Mouse (Mus musculus) neural tube, embryonic 14.5 days (tissue): ENCODE results near the gene G6pdx. TPM values are rescaled to one million over a fixed set of nuclear protein-coding genes. Genes with fewer than 3 reads are reported as not detected.
A peak's percentile ranks its signal among the peaks of the same experiment; 100 is the strongest.

Source experiments
- ATAC-seq: fragments of 200-750 bp; cut with Nextera tagmentation; 2 replicates; pipeline ENCODE4 v1.8.0; 2017; ENCODE audit warnings: low read depth, mild to moderate bottlenecking, moderate TSS enrichment, moderate library complexity
- H3K27ac ChIP-seq: fragments of 300-500 bp; sonication (generic); 2 replicates; pipeline ENCODE4 v1.5.1; 2014; ENCODE audit warnings: low read depth, mild to moderate bottlenecking, control low read depth, low read length, moderate library complexity, mixed read lengths
- H3K27me3 ChIP-seq: fragments of 300-500 bp; sonication (generic); 2 replicates; pipeline ENCODE4 v1.6.1; 2014; ENCODE audit warnings: low read length; ENCODE audit not compliant: control insufficient read depth, insufficient read depth
- H3K36me3 ChIP-seq: fragments of 300-500 bp; sonication (generic); 2 replicates; pipeline ENCODE4 v1.6.1; 2014; ENCODE audit warnings: low read length, mixed read lengths; ENCODE audit not compliant: control insufficient read depth, insufficient read depth
- H3K4me1 ChIP-seq: fragments of 300-500 bp; sonication (generic); 2 replicates; pipeline ENCODE4 v1.6.1; 2014; ENCODE audit warnings: low read length; ENCODE audit not compliant: control insufficient read depth, insufficient read depth
- H3K4me2 ChIP-seq: fragments of 300-500 bp; sonication (generic); 2 replicates; pipeline ENCODE4 v1.6.1; 2014; ENCODE audit warnings: mild to moderate bottlenecking, low read depth, low read length, control low read depth
- H3K4me3 ChIP-seq: fragments of 300-500 bp; sonication (generic); 2 replicates; pipeline ENCODE4 v1.5.1; 2014; ENCODE audit warnings: low read depth, low read length, control low read depth, mixed read lengths
- H3K9ac ChIP-seq: fragments of 300-500 bp; sonication (generic); replicated peaks from 2 replicates; pipeline ENCODE4 v1.6.1; 2014; ENCODE audit warnings: low read depth, mild to moderate bottlenecking, control low read depth, low read length, mixed read lengths
- H3K9me3 ChIP-seq: fragments of 300-500 bp; sonication (generic); 2 replicates; pipeline ENCODE4 v1.6.1; 2016; ENCODE audit warnings: low read length; ENCODE audit not compliant: control insufficient read depth
- WGBS: fragments of 180-500 bp; shearing (Covaris S2); extraction: QIAGEN DNeasy Blood & Tissue Kit; methylation state at CpG from one replicate; pipeline ENCODE4 v1.1.7; 2014; 5-methylcytosine and 5-hydroxymethylcytosine counted together
- polyA plus RNA-seq: library from polyadenylated mRNA; unstranded; fragments of >200 nt; fragmentation: Nextera tagmentation; extraction: Ambion mirVana; gene quantifications from 2 replicates; pipeline ENCODE4 v1.2.1, GENCODE M21; 2014

Gene G6pdx
- polyA plus RNA-seq, 1 experiment from 2014 or later = 57.2 TPM

GRCm38 (mm10) chrX:74424443-74424842 lies 4.6 kb downstream of the G6pdx start:
- no peak overlapping the region for H3K9ac ChIP-seq
- no peak overlapping the region for H3K4me2 ChIP-seq
- no peak overlapping the region for H3K27ac ChIP-seq
- no peaks in the 10 kb centered on the region for H3K36me3 ChIP-seq
- H3K4me3 ChIP-seq = no peak overlapping the region
- 0 out of 2 replicates have a peak, but pooled peaks cover 4% of the 10 kb centered on the region for H3K4me1 ChIP-seq
- H3K27me3 ChIP-seq = no peaks in the 10 kb centered on the region
- no peaks in the 10 kb centered on the region for H3K9me3 ChIP-seq
- ATAC-seq = no peak

GRCm38 (mm10) chrX:74413377-74413776 lies 15.6 kb downstream of the G6pdx start:
- no peaks in the 10 kb centered on the region for H3K9me3 ChIP-seq
- no peaks in the 10 kb centered on the region for H3K36me3 ChIP-seq
- no peaks in the 10 kb centered on the region for H3K27me3 ChIP-seq
- no peak overlapping the region for H3K27ac ChIP-seq
- no peak overlapping the region for H3K4me3 ChIP-seq
- no peak overlapping the region for H3K9ac ChIP-seq
- no peaks in the 10 kb centered on the region for H3K4me1 ChIP-seq
- no peak overlapping the region for H3K4me2 ChIP-seq
- peak; percentile 84 for ATAC-seq

GRCm38 (mm10) chrX:74408340-74408739 lies 20.7 kb downstream of the G6pdx start:
- no peak overlapping the region for H3K4me2 ChIP-seq
- no peaks in the 10 kb centered on the region for H3K36me3 ChIP-seq
- 52% methylated on average over 2 of the region's 2 CpGs for WGBS
- H3K27me3 ChIP-seq = no peaks in the 10 kb centered on the region
- H3K4me1 ChIP-seq = no peaks in the 10 kb centered on the region
- no peak overlapping the region for H3K9ac ChIP-seq
- H3K9me3 ChIP-seq = no peaks in the 10 kb centered on the region
- no peak for ATAC-seq
- no peak overlapping the region for H3K27ac ChIP-seq
- H3K4me3 ChIP-seq = no peak overlapping the region

- H3K36me3 ChIP-seq = no peaks in the 10 kb centered on the region
- ATAC-seq = no peak
- WGBS = 80% methylated on average over 3 of the region's 3 CpGs
- no peak overlapping the region for H3K4me3 ChIP-seq
- no peaks in the 10 kb centered on the region for H3K27me3 ChIP-seq
- no peak overlapping the region for H3K4me2 ChIP-seq
- no peak overlapping the region for H3K27ac ChIP-seq
- H3K9me3 ChIP-seq = no peaks in the 10 kb centered on the region
- no peaks in the 10 kb centered on the region for H3K4me1 ChIP-seq
- no peak overlapping the region for H3K9ac ChIP-seq
These were observed 28.9 kb downstream of the G6pdx start for GRCm38 (mm10) chrX:74400136-74400535.

- peak within 1 kb of the TSS; percentile 62 for H3K4me2 ChIP-seq
- H3K27me3 ChIP-seq = no peaks in the 10 kb centered on the region
- peak within 1 kb of the TSS; percentile 54 for H3K9ac ChIP-seq
- peak within 1 kb of the TSS; percentile 83 for H3K27ac ChIP-seq
- peak; percentile 100 for ATAC-seq
- H3K9me3 ChIP-seq = no peaks in the 10 kb centered on the region
- peak within 1 kb of the TSS; percentile 44 for H3K4me3 ChIP-seq
- peaks cover 3% of the 10 kb centered on the region; the same call in 1 of the 2 replicates for H3K4me1 ChIP-seq
- no peaks in the 10 kb centered on the region for H3K36me3 ChIP-seq
- WGBS = 19% methylated on average over 29 of the region's 30 CpGs
These were observed 36.2 kb downstream of the G6pdx start, which contains the start of the genes Fam3a and Ikbkg for GRCm38 (mm10) chrX:74392535-74393443. Gene Fam3a (minus strand): TSS chrX:74393272. Gene Ikbkg (plus strand): TSS chrX:74393290.

- H3K27ac ChIP-seq = no peak overlapping the region
- H3K9me3 ChIP-seq = no peaks in the 10 kb centered on the region
- no peak for ATAC-seq
- no peak overlapping the region for H3K4me3 ChIP-seq
- no peaks in the 10 kb centered on the region for H3K27me3 ChIP-seq
- no peak overlapping the region for H3K4me2 ChIP-seq
- peaks cover 3% of the 10 kb centered on the region; the same call in 1 of the 2 replicates for H3K4me1 ChIP-seq
- no peak overlapping the region for H3K9ac ChIP-seq
- no peaks in the 10 kb centered on the region for H3K36me3 ChIP-seq
These were observed 40.8 kb downstream of the G6pdx start for GRCm38 (mm10) chrX:74388153-74388552.

GRCm38 (mm10) chrX:74384451-74384850 lies 44.5 kb downstream of the G6pdx start:
- H3K4me3 ChIP-seq = no peak overlapping the region
- no peaks in the 10 kb centered on the region for H3K27me3 ChIP-seq
- WGBS = 81% methylated on average over 2 of the region's 2 CpGs
- H3K4me1 ChIP-seq = no peaks in the 10 kb centered on the region
- H3K9me3 ChIP-seq = no peaks in the 10 kb centered on the region
- H3K4me2 ChIP-seq = no peak overlapping the region
- no peaks in the 10 kb centered on the region for H3K36me3 ChIP-seq
- no peak overlapping the region for H3K9ac ChIP-seq
- no peak for ATAC-seq
- H3K27ac ChIP-seq = no peak overlapping the region

GRCm38 (mm10) chrX:74372888-74373549 lies 56.0 kb downstream of the G6pdx start, which contains the start of the genes Ubl4a and Slc10a3:
Gene Ubl4a (minus strand): TSS chrX:74373218.
Gene Slc10a3 (minus strand): TSS chrX:74373349.
- H3K9me3 ChIP-seq = no peaks in the 10 kb centered on the region
- H3K36me3 ChIP-seq = no peaks in the 10 kb centered on the region
- WGBS = 17% methylated on average over 32 of the region's 32 CpGs
- peak within 1 kb of the TSS; percentile 36 for H3K4me3 ChIP-seq
- peak within 1 kb of the TSS; percentile 53 for H3K4me2 ChIP-seq
- 0 out of 2 replicates have a peak, but pooled peaks cover 5% of the 10 kb centered on the region for H3K4me1 ChIP-seq
- H3K9ac ChIP-seq = peak within 1 kb of the TSS; percentile 44; the same call in 1 of the 2 replicates
- no peaks in the 10 kb centered on the region for H3K27me3 ChIP-seq
- ATAC-seq = peak; percentile 92
- H3K27ac ChIP-seq = no peak within 1 kb of the TSS
